Mouse (Mus musculus): ENCODE measurements around the gene Ppil2. TPM values are rescaled to one million over a fixed set of nuclear protein-coding genes. Genes with fewer than 3 reads are reported as not detected.

The Ppil2 gene
- polyA plus RNA-seq, 1 experiment from 2014 or later = 71.9 TPM

- H3K4me2 ChIP-seq (replicated peaks; ENCODE audit: low read depth) = no peak overlapping the region
- 87% methylated on average over 5 of the region's 5 CpGs for WGBS
- no peak for ATAC-seq
- no peaks in the 10 kb centered on the region for H3K9me3 ChIP-seq (ENCODE audit: control insufficient read depth)
- H3K36me3 ChIP-seq (ENCODE audit: control insufficient read depth, insufficient read depth) = peaks cover 17% of the 10 kb centered on the region; the same call in 1 of the 2 replicates
- no peaks in the 10 kb centered on the region for H3K27me3 ChIP-seq (replicated peaks; ENCODE audit: control insufficient read depth, insufficient read depth, low read length)
- H3K27ac ChIP-seq (ENCODE audit: low read depth, low read length) = no peak overlapping the region; the same call in 1 of the 2 replicates
- TF ChIP-seq CTCF (IDR thresholded peaks at IDR 0.05; ENCODE audit: low read depth) = no peak
- no peak overlapping the region for H3K4me3 ChIP-seq (ENCODE audit: low read depth, low read length)
- no peaks in the 10 kb centered on the region for H3K4me1 ChIP-seq (replicated peaks; ENCODE audit: control insufficient read depth, insufficient read depth, low read length)
- H3K9ac ChIP-seq (ENCODE audit: low read depth, low read length) = no peak overlapping the region
These were observed 6.3 kb upstream of the Ppil2 start for GRCm38 (mm10) chr16:17117309-17117799.

GRCm38 (mm10) chr16:17104600-17104999 lies 6.5 kb downstream of the Ppil2 start:
- Histone ChIP-seq H3K4me1 (replicated peaks; ENCODE audit: control insufficient read depth, insufficient read depth, low read length) (no peaks in the 10 kb centered on the region), H3K27ac (ENCODE audit: low read depth, low read length) (no peak overlapping the region), H3K9ac (ENCODE audit: low read depth, low read length) (no peak overlapping the region), H3K9me3 (ENCODE audit: control insufficient read depth) (no peaks in the 10 kb centered on the region), H3K4me2 (replicated peaks; ENCODE audit: low read depth) (no peak overlapping the region), H3K4me3 (ENCODE audit: low read depth, low read length) (no peak overlapping the region), H3K27me3 (replicated peaks; ENCODE audit: control insufficient read depth, insufficient read depth, low read length) (no peaks in the 10 kb centered on the region), H3K36me3 (ENCODE audit: control insufficient read depth, insufficient read depth) (peaks cover 55% of the 10 kb centered on the region)
- no peak for TF ChIP-seq CTCF (IDR thresholded peaks at IDR 0.05; ENCODE audit: low read depth)
- WGBS = 59% methylated on average over 4 of the region's 4 CpGs
- no peak for ATAC-seq

DNA sequence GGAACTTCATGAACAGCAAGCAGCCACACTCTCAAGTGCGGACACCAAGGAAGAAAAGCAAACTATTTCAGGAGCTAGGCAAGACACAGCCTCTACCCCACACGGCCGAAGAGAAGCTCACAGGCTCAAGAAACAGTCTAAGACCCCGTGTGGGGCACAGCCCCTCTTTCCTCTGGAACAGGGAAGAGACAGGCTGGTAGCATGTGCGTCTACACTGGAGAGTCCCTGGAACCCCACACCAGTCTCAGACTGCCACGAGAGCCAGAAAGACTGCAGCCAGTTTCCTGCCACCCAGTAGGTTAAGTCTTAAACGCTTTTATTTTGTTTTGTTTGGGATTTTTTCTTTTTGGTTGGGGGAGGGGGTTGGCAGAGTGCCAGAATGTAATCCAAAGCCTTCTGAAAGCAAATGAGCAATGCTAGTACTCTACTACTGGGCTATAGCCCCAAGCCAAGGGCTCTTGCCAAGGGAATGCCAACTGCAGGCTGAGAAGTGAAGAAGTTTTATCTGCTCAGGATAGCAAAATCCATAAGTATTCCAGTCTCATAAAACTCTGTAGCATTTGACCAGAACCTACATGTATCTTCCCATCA lies 8.3 kb downstream of the Ppil2 start:
- Histone ChIP-seq H3K27ac (ENCODE audit: low read depth, low read length) (no peak overlapping the region), H3K4me2 (replicated peaks; ENCODE audit: low read depth) (no peak overlapping the region), H3K4me3 (ENCODE audit: low read depth, low read length) (no peak overlapping the region), H3K4me1 (replicated peaks; ENCODE audit: control insufficient read depth, insufficient read depth, low read length) (no peaks in the 10 kb centered on the region), H3K27me3 (replicated peaks; ENCODE audit: control insufficient read depth, insufficient read depth, low read length) (no peaks in the 10 kb centered on the region), H3K36me3 (ENCODE audit: control insufficient read depth, insufficient read depth) (peaks cover 61% of the 10 kb centered on the region), H3K9me3 (ENCODE audit: control insufficient read depth) (no peaks in the 10 kb centered on the region), H3K9ac (ENCODE audit: low read depth, low read length) (no peak overlapping the region)
- no peak for TF ChIP-seq CTCF (IDR thresholded peaks at IDR 0.05; ENCODE audit: low read depth)
- WGBS = 62% methylated on average over 7 of the region's 7 CpGs
- ATAC-seq = no peak

- Histone ChIP-seq H3K27me3 (replicated peaks; ENCODE audit: control insufficient read depth, insufficient read depth, low read length) (no peaks in the 10 kb centered on the region), H3K4me2 (replicated peaks; ENCODE audit: low read depth) (no peak overlapping the region), H3K36me3 (ENCODE audit: control insufficient read depth, insufficient read depth) (peaks cover 73% of the 10 kb centered on the region), H3K9ac (ENCODE audit: low read depth, low read length) (no peak overlapping the region), H3K9me3 (ENCODE audit: control insufficient read depth) (no peaks in the 10 kb centered on the region), H3K4me1 (replicated peaks; ENCODE audit: control insufficient read depth, insufficient read depth, low read length) (no peaks in the 10 kb centered on the region), H3K27ac (ENCODE audit: low read depth, low read length) (peak overlapping the region; percentile 52), H3K4me3 (ENCODE audit: low read depth, low read length) (no peak overlapping the region)
- ATAC-seq = peak; percentile 76
- WGBS = 54% methylated on average over 3 of the region's 3 CpGs
- no peak for TF ChIP-seq CTCF (IDR thresholded peaks at IDR 0.05; ENCODE audit: low read depth)
These were observed 14.1 kb downstream of the Ppil2 start for GRCm38 (mm10) chr16:17096938-17097337.

- no peak for TF ChIP-seq CTCF (IDR thresholded peaks at IDR 0.05; ENCODE audit: low read depth)
- 67% methylated on average over 3 of the region's 3 CpGs for WGBS
These were observed 22.7 kb downstream of the Ppil2 start for GRCm38 (mm10) chr16:17088346-17088745.

DNA sequence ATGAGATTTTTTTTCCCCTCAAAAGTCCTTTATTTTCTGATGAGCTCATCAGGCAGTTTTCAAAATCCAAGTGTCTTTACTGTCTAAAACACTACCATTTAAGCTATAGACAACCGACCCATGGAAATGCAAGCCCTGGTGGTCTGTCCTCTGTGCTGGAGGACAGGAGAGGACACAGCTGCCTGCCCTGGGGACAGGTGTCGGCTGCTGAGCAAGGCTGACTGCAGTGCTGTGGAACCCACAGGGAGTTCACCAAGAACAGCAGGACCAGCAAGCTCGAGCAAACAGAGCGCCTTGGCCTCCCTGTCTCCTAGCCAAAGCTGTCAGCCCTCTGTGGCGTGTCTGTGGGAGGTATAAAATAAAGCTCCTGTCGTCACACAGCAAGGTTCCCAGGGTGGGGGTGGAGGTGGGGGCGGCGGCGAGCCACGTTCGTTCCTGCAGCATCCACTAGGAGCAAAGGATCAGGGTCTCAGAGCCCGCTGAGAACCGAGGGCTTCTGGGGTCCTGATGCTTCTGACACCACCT lies 24.3 kb downstream of the Ppil2 start:
- H3K36me3 ChIP-seq (ENCODE audit: control insufficient read depth, insufficient read depth) = peaks cover 74% of the 10 kb centered on the region
- 75% methylated on average over 13 of the region's 13 CpGs for WGBS
- ATAC-seq = no peak

More at GRCm38 (mm10) chr16:17088346-17088745, 22.7 kb downstream of the Ppil2 start:
- Histone ChIP-seq H3K9me3 (ENCODE audit: control insufficient read depth) (no peaks in the 10 kb centered on the region), H3K36me3 (ENCODE audit: control insufficient read depth, insufficient read depth) (peaks cover 87% of the 10 kb centered on the region), H3K27ac (ENCODE audit: low read depth, low read length) (no peak overlapping the region), H3K4me3 (ENCODE audit: low read depth, low read length) (no peak overlapping the region), H3K4me2 (replicated peaks; ENCODE audit: low read depth) (no peak overlapping the region), H3K4me1 (replicated peaks; ENCODE audit: control insufficient read depth, insufficient read depth, low read length) (no peaks in the 10 kb centered on the region), H3K27me3 (replicated peaks; ENCODE audit: control insufficient read depth, insufficient read depth, low read length) (no peaks in the 10 kb centered on the region), H3K9ac (ENCODE audit: low read depth, low read length) (no peak overlapping the region)
- no peak for ATAC-seq

More for the DNA sequence above, 24.3 kb downstream of the Ppil2 start:
- no peak for TF ChIP-seq CTCF (IDR thresholded peaks at IDR 0.05; ENCODE audit: low read depth)
- Histone ChIP-seq H3K27me3 (replicated peaks; ENCODE audit: control insufficient read depth, insufficient read depth, low read length) (no peaks in the 10 kb centered on the region), H3K4me1 (replicated peaks; ENCODE audit: control insufficient read depth, insufficient read depth, low read length) (no peaks in the 10 kb centered on the region), H3K4me3 (ENCODE audit: low read depth, low read length) (no peak overlapping the region), H3K9ac (ENCODE audit: low read depth, low read length) (no peak overlapping the region), H3K4me2 (replicated peaks; ENCODE audit: low read depth) (no peak overlapping the region), H3K9me3 (ENCODE audit: control insufficient read depth) (no peaks in the 10 kb centered on the region), H3K27ac (ENCODE audit: low read depth, low read length) (no peak overlapping the region)

All from intestine, postnatal 0 days (tissue).